Mouse (Mus musculus): Measurements from ENCODE around the gene Maneal.

DNA sequence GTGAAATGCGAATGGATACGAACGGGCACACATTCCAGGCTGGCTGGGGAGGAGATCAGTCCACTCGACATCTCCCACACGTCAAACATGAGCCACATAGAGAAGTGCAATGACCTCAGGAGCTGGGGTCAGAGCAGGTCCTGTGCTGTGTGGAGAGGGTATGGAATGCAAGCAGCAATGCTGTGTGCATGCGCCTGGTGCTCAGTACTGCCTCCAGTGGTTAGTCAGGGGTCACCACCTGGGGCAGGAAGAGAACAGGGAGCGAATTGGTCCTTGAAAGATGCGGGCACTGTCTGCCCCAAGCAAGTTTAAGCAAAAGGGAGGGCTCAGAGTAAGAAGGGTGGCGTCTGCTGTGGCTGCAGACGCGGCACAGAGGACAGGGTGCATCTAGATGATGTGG, 18.5 kb downstream of the Maneal start:
- TF ChIP-seq CTCF (IDR thresholded peaks at IDR 0.05; ENCODE audit: low read depth, low read length): peak; percentile 85
- no peak for TF ChIP-seq POLR2A (IDR thresholded peaks at IDR 0.05; ENCODE audit: extremely low read depth, insufficient read depth, low read length)
